Mouse (Mus musculus) forebrain, embryonic 10.5 days (tissue): ENCODE measurements around the gene Flnb. TPM values are rescaled to one million over a fixed set of nuclear protein-coding genes. Genes with fewer than 3 reads are reported as not detected.

ENCODE experiments used
- DNase-seq: peaks from one replicate; pipeline ENCODE4 v3.0.0-alpha.2; 2017; ENCODE audit warnings: low spot score; ENCODE audit errors: extremely low spot score
- H3K27ac ChIP-seq: fragments of 300-500 bp; sonication (generic); 2 replicates; pipeline ENCODE4 v1.5.1; 2016; ENCODE audit warnings: mild to moderate bottlenecking
- H3K27me3 ChIP-seq: fragments of 300-500 bp; sonication (generic); 2 replicates; pipeline ENCODE4 v1.6.1; 2016; ENCODE audit warnings: mild to moderate bottlenecking; ENCODE audit not compliant: poor library complexity, severe bottlenecking
- H3K36me3 ChIP-seq: fragments of 300-500 bp; sonication (generic); replicated peaks from 2 replicates; pipeline ENCODE4 v1.6.1; 2016; ENCODE audit warnings: mild to moderate bottlenecking, moderate library complexity
- H3K4me1 ChIP-seq: fragments of 300-500 bp; sonication (generic); 2 replicates; pipeline ENCODE4 v1.6.1; 2016
- H3K4me3 ChIP-seq: fragments of 300-500 bp; sonication (generic); 2 replicates; pipeline ENCODE4 v1.5.1; 2016; ENCODE audit warnings: mild to moderate bottlenecking, moderate library complexity
- H3K9me3 ChIP-seq: fragments of 300-500 bp; sonication (generic); 2 replicates; pipeline ENCODE4 v1.6.1; 2016; ENCODE audit warnings: mild to moderate bottlenecking, moderate library complexity
- WGBS: fragments of 180-500 bp; shearing (Covaris S2); methylation state at CpG from one replicate; pipeline ENCODE4 v1.1.7; 2016; 5-methylcytosine and 5-hydroxymethylcytosine counted together
- polyA plus RNA-seq: library from polyadenylated mRNA; unstranded; fragments of >200 nt; fragmentation: Nextera tagmentation; extraction: Ambion mirVana; gene quantifications from 2 replicates; pipeline ENCODE4 v1.2.1, GENCODE M21; 2016

The Flnb gene
- polyA plus RNA-seq, 1 experiment from 2014 or later = 22.9 TPM

DNA sequence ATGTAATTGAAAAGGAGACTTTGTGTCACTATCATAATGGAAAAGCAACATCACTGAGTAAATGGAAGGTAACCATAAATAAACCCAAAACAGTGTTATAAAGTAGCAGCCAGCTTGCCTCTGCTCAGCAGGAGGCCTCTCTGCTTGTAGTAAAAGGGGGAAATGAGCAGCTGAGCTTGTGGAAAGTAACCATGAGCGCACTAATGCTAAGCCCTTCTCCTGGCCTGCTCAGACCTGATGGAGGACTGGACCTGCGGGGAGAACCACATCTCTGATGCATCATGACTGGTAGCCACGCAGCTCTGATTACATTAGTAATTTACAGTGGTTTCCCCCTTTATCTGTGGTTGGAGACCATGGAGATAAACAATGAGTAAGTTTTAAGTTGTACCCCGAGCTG, 15.7 kb downstream of the Flnb start:
- Histone ChIP-seq H3K27ac (no peak overlapping the region), H3K4me1 (peaks cover 43% of the 10 kb centered on the region), H3K27me3 (no peaks in the 10 kb centered on the region), H3K36me3 (peaks cover 16% of the 10 kb centered on the region), H3K4me3 (no peak overlapping the region), H3K9me3 (0 out of 2 replicates have a peak, but pooled peaks cover 3% of the 10 kb centered on the region)
- WGBS = 84% methylated on average over 4 of the region's 4 CpGs
- DNase-seq = no peak

DNA sequence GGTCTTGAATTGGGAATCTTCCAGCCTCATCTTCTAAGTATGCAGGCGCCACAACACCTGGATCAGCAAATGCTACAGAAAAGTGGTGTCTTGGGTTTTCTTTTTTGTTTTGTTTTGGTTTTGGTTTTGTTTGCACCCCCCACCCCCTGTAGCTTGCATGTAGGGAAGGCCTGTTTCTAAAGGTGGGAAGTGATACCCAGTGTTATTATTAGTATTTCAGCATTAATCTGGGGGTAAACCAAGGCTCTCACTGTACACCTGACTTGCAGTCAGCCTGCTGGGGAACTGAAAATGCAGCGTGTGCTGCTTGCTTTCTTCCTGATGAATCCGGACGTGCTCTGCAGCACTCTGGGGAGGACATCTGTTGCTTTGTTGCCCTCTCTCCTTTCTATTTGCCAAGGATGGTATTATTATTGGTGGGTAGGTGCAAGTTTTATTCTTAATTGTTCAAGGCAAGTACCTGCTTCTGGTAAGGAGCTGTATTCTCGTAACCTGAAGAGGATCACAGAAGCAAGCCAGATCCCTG, 20.9 kb downstream of the Flnb start:
- peaks cover 12% of the 10 kb centered on the region for H3K36me3 ChIP-seq
- DNase-seq = no peak

DNA sequence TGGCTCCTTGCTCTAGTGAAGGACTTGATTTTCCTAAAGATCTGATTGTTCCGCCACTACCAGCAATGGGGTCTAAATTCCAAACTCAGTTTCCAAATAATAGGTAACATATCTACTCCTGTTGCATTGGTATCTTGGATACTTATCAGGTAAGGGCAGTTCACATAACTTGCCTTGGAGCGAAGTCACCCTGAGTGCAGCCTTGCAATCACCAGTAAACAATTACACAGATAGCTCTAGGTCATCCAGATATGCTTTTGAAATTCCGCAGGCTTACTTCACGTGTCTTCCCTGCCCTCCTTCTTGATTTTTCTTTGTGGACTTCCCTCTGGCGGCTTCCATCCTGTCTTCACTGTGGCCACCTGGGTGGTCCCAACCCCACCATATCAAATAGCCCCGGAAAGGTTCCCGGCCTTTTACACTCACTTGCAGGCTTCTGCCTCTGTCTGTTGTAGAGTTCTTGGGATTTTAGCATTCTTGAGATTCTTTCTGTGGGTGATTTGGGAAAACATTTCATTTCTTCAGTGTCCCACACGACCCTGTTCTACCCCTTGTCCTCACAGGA, 22.3 kb downstream of the Flnb start:
- peaks cover 75% of the 10 kb centered on the region for H3K4me1 ChIP-seq
- H3K4me3 ChIP-seq = no peak overlapping the region
- peak overlapping the region; percentile 48; the same call in 1 of the 2 replicates for H3K27ac ChIP-seq
- no peaks in the 10 kb centered on the region for H3K9me3 ChIP-seq
- H3K36me3 ChIP-seq = peaks cover 12% of the 10 kb centered on the region
- WGBS = 59% methylated on average over 8 of the region's 8 CpGs
- no peaks in the 10 kb centered on the region for H3K27me3 ChIP-seq
- DNase-seq = peak; percentile 25

More for the DNA sequence above, 20.9 kb downstream of the Flnb start:
- Histone ChIP-seq H3K9me3 (no peaks in the 10 kb centered on the region), H3K27me3 (no peaks in the 10 kb centered on the region), H3K4me1 (peaks cover 67% of the 10 kb centered on the region), H3K4me3 (no peak overlapping the region), H3K27ac (peak overlapping the region; percentile 35)
- 93% methylated on average over 5 of the region's 5 CpGs for WGBS

DNA sequence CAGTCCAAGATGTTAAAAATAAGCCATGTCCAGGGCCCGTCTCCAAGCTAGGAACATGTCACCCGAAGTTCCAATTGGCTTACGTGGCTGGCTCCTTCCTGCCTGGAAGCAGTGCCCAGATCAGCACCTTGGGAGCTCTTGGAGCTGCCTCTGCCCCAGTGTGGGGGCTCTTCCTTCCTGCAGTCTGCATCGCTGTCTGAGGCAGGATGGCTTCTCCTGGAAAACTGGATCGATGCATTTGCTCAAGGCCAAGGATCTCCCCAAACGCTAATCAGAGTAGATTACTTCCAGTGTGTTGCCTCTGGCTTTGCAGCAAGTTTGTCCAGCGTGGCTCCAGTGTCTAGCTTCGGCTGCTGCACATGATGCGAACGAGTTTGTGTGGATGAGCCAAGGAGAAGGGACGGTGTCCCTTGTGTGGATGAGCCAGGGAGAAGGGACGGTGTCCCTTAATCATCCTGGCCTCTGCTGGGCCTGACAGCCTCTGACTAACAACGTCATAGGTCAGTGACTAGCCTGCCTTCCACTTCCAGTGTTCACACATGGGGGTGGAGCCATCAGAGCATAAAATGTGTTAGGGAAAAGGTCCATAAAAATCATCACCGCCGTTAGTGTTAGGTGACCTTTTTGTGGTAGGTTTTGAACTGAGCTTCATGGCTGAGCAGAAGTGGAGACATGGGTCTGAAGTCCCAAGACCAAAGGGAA, 25.0 kb downstream of the Flnb start:
- H3K36me3 ChIP-seq = peaks cover 12% of the 10 kb centered on the region

DNA sequence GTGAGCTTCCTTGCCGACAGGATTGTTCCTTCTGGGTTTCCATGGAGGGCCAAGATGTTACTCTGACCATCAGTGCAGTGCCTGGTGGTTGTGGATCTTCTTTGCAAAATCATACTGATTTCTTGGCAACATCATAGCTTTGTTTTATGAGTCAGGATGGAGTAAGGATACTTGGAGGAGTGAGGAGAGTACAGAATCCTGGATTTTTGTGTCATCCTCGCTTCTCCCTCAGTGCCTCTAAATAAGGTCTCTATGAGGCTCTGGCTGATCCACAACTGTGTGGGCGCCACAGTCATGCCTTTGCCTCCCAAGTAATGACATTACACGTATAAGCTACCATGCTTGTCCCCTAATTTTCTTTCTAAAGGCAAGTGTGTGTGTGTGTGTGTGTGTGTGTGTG, 28.9 kb downstream of the Flnb start:
- peaks cover 97% of the 10 kb centered on the region for H3K4me1 ChIP-seq
- H3K27ac ChIP-seq = peak overlapping the region; percentile 90

More for the DNA sequence above, 25.0 kb downstream of the Flnb start:
- H3K27me3 ChIP-seq = no peaks in the 10 kb centered on the region
- WGBS = 76% methylated on average over 15 of the region's 15 CpGs
- H3K9me3 ChIP-seq = no peaks in the 10 kb centered on the region
- DNase-seq = no peak
- no peak overlapping the region for H3K4me3 ChIP-seq
- peaks cover 92% of the 10 kb centered on the region for H3K4me1 ChIP-seq
- peak overlapping the region; percentile 75 for H3K27ac ChIP-seq

DNA sequence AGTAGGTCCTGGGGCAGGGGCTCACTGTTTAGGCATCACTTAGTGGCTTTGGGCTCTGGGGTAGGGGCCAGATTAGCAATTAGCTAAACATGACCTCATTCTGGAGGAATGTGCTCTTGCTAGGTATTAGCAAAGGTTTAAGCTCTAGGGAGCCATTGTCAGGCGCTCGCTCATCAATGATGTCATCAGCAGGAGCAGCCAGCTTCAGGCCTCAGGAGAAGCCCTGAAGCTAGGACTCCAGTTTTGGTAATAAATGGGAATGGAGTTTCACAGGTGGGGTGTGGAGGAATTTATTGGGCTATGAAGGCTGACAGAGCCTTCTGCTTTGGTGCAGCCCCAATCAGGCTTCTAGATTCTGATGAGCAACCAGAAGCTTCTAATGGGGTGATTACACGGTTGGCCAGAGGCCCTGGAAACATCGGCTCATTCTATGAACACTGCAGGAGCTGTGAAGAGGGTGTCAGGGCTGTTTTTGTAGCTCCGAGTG, 30.0 kb downstream of the Flnb start:
- Histone ChIP-seq H3K27ac (peak overlapping the region; percentile 90), H3K27me3 (no peaks in the 10 kb centered on the region), H3K4me3 (peak overlapping the region; percentile 19; the same call in 1 of the 2 replicates), H3K4me1 (peaks cover 97% of the 10 kb centered on the region), H3K36me3 (no peaks in the 10 kb centered on the region), H3K9me3 (no peaks in the 10 kb centered on the region)
- DNase-seq = peak; percentile 77
- 9% methylated on average over 5 of the region's 5 CpGs for WGBS

More for the DNA sequence above, 28.9 kb downstream of the Flnb start:
- Histone ChIP-seq H3K27me3 (no peaks in the 10 kb centered on the region), H3K9me3 (no peaks in the 10 kb centered on the region), H3K36me3 (no peaks in the 10 kb centered on the region), H3K4me3 (no peak overlapping the region)
- no peak for DNase-seq
- WGBS = 75% methylated on average over 4 of the region's 4 CpGs

DNA sequence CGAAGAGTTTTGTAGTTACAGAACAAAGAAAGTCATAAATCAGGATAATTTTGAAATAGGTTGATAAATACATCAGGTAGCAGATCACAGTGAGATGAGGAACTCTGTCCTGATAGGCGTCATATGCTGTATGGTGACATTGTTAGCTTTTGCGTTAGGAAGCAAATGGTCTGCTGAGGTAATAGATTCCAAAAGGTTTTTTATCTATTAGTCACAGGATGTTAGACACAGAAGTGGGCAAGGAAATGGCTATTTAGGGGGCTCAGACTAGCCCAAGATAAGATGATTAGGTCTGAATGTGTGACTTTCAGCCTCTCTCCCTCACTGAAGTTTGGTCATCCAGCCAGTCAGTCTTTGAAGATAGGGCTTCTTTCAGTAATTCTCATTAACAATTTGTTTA, 33.2 kb downstream of the Flnb start:
- Histone ChIP-seq H3K27ac (peak overlapping the region; percentile 83), H3K9me3 (no peaks in the 10 kb centered on the region), H3K4me3 (no peak overlapping the region), H3K27me3 (no peaks in the 10 kb centered on the region), H3K36me3 (peaks cover 4% of the 10 kb centered on the region; the same call in 1 of the 2 replicates), H3K4me1 (peaks cover 99% of the 10 kb centered on the region)
- 78% methylated on average over 3 of the region's 3 CpGs for WGBS
- DNase-seq = no peak

DNA sequence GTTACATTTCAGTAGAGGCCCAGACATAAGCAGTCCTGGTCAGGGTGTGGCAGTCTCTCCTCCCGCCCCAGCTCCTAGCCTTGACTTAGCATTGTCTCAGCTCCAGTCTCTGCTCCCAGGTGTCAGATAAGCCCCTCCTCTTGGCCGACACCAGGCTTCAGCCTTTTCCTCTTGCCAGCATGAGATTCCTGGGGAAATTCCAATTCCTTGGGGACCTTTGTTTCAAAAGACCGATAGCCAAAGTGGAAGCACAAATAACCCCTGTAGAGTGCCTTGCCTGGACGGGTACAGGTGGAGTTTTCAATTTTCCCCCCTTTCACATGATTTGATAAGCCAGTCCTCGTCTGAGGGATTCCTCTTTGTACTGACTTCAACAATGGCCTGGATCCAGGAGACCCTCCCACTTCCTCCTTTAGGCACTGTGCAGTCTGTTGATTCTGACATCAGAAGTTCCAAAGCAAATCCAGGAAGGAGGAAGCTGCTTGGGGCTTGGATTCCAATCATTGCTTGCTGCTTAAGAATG, 33.8 kb downstream of the Flnb start:
- no peak overlapping the region for H3K4me3 ChIP-seq
- peak; percentile 18 for DNase-seq
- H3K36me3 ChIP-seq = peaks cover 4% of the 10 kb centered on the region; the same call in 1 of the 2 replicates
- H3K27me3 ChIP-seq = no peaks in the 10 kb centered on the region
- peak overlapping the region; percentile 83 for H3K27ac ChIP-seq
- H3K9me3 ChIP-seq = no peaks in the 10 kb centered on the region
- WGBS = 7% methylated on average over 5 of the region's 5 CpGs
- H3K4me1 ChIP-seq = peaks cover 99% of the 10 kb centered on the region

DNA sequence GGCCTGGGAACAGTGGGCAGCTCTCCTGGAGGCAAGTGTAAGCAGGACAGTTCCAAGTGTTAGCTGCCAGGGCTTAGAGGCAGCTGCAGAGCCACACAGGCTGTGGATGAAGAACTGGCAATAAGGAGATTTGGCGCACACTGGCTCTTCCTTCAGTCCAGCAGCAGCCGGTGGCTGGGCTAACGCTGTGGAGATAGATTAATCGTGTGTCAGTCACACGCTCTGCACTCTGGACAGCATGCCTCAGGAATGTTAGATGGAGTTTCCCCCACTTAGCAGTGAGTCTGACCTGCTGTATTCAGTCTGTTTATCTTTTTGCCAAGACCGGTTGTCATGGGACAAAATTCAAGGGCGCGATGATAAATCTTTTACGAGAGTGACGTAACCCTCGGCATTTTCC, 35.9 kb downstream of the Flnb start:
- no peaks in the 10 kb centered on the region for H3K27me3 ChIP-seq
- peaks cover 4% of the 10 kb centered on the region; the same call in 1 of the 2 replicates for H3K36me3 ChIP-seq
- H3K4me1 ChIP-seq = peaks cover 91% of the 10 kb centered on the region
- peak overlapping the region; percentile 35; the same call in 1 of the 2 replicates for H3K27ac ChIP-seq
- 67% methylated on average over 11 of the region's 11 CpGs for WGBS
- no peak for DNase-seq
- H3K9me3 ChIP-seq = no peaks in the 10 kb centered on the region
- H3K4me3 ChIP-seq = no peak overlapping the region

DNA sequence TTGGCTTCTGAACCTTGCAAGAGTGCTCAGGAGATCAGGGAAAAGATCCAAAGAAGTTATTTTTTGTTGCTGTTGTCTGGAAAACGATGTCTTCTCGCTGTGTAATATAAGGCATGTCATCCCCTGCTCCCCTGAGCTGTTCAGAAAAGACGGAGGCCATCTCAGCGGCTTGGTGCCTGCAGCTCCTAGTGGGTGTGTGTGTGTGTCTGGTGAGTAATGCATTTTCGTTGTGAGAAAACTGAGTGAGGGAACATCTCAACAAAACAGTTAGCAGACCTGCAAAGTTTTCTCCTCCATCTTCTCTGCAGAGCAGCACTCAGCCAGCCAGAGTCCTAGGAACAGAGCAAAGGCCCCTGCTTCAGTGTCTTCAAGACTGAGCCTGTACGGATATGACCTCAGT, 36.6 kb downstream of the Flnb start:
- WGBS = 88% methylated on average over 6 of the region's 6 CpGs
- Histone ChIP-seq H3K36me3 (peaks cover 4% of the 10 kb centered on the region; the same call in 1 of the 2 replicates), H3K27ac (peak overlapping the region; percentile 58), H3K4me3 (no peak overlapping the region), H3K27me3 (no peaks in the 10 kb centered on the region), H3K9me3 (no peaks in the 10 kb centered on the region), H3K4me1 (peaks cover 84% of the 10 kb centered on the region)
- no peak for DNase-seq

DNA sequence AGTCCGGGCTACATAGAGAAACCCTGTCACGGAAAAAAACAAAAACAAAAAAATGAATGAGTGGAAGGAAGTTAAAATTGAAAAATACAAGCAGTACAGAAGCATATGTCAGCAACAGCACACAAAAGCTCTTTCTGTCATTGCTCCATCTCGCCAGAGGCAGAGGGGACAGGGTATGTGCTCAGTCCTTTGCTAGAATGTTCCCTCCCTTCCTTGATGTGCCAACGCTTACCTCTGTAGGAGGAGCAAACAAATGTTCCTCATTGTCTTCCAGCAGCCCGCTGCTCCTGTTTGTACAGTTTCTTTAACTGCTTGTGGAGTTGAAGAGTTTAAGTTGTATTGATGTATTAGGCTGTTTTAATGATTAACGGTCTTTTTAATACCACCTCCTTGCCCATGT, 37.3 kb downstream of the Flnb start:
- Histone ChIP-seq H3K27ac (peak overlapping the region; percentile 56; the same call in 1 of the 2 replicates), H3K4me3 (no peak overlapping the region), H3K9me3 (no peaks in the 10 kb centered on the region), H3K4me1 (peaks cover 78% of the 10 kb centered on the region), H3K27me3 (no peaks in the 10 kb centered on the region), H3K36me3 (peaks cover 4% of the 10 kb centered on the region; the same call in 1 of the 2 replicates)
- 70% methylated on average over 6 of the region's 6 CpGs for WGBS
- DNase-seq = no peak

DNA sequence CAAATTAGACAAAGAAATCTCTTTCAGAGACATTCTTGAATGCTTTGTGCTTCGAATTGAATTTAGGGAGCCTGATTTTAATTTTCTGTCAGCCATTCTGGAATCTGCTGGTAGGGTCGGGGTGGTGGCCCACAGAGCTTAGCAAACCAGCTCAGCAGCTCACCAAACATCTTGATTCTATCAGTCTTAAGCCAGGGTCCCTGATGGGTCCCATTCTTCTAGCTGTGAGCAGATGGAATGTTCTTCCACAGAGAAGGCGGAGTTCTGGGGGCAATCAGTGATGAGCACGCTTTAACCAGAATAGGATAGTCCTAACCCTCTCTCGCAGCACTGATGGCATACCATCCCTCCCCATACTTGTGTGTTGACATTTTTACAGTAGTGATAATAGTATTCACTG, 37.7 kb downstream of the Flnb start:
- 68% methylated on average over 5 of the region's 5 CpGs for WGBS
- H3K9me3 ChIP-seq = no peaks in the 10 kb centered on the region
- H3K4me1 ChIP-seq = peaks cover 74% of the 10 kb centered on the region
- peak overlapping the region; percentile 56; the same call in 1 of the 2 replicates for H3K27ac ChIP-seq
- H3K36me3 ChIP-seq = peaks cover 4% of the 10 kb centered on the region; the same call in 1 of the 2 replicates
- H3K27me3 ChIP-seq = no peaks in the 10 kb centered on the region
- no peak for DNase-seq
- no peak overlapping the region for H3K4me3 ChIP-seq
